Mouse (Mus musculus): ENCODE results near the gene Magi1. TPM values are rescaled to one million over a fixed set of nuclear protein-coding genes. Genes with fewer than 3 reads are reported as not detected.

Magi1 gene
- polyA plus RNA-seq, 1 experiment: 39.5 TPM

- Histone ChIP-seq H3K4me1 (ENCODE audit: control insufficient read depth, insufficient read depth, low read length) (0 out of 2 replicates have a peak, but pooled peaks cover 3% of the 10 kb centered on the region), H3K27me3 (ENCODE audit: control insufficient read depth, insufficient read depth, low read length) (no peaks in the 10 kb centered on the region), H3K27ac (ENCODE audit: insufficient read depth, low read length) (no peak overlapping the region), H3K4me3 (replicated peaks; ENCODE audit: insufficient read depth, low read depth, low read length) (no peak overlapping the region)
- 93% methylated on average over 4 of the region's 4 CpGs for WGBS
- DNase-seq: no peak
- TF ChIP-seq CTCF (IDR thresholded peaks at IDR 0.05; ENCODE audit: borderline replicate concordance, insufficient read depth, low read depth, low read length): no peak
- no peak for TF ChIP-seq POLR2A (IDR thresholded peaks at IDR 0.05; ENCODE audit: borderline replicate concordance, insufficient read depth, low read length)
Measured at GRCm38 (mm10) chr6:94075990-94076389, 207.7 kb downstream of the Magi1 start.

- 51% methylated on average over 8 of the region's 8 CpGs for WGBS
- Histone ChIP-seq H3K27me3 (ENCODE audit: control insufficient read depth, insufficient read depth, low read length) (no peaks in the 10 kb centered on the region), H3K27ac (ENCODE audit: insufficient read depth, low read length) (no peak overlapping the region), H3K4me3 (replicated peaks; ENCODE audit: insufficient read depth, low read depth, low read length) (no peak overlapping the region), H3K4me1 (ENCODE audit: control insufficient read depth, insufficient read depth, low read length) (0 out of 2 replicates have a peak, but pooled peaks cover 3% of the 10 kb centered on the region)
- no peak for TF ChIP-seq CTCF (IDR thresholded peaks at IDR 0.05; ENCODE audit: borderline replicate concordance, insufficient read depth, low read depth, low read length)
- no peak for TF ChIP-seq POLR2A (IDR thresholded peaks at IDR 0.05; ENCODE audit: borderline replicate concordance, insufficient read depth, low read length)
- no peak for DNase-seq
Measured at GRCm38 (mm10) chr6:94075228-94075627, 208.5 kb downstream of the Magi1 start.

GRCm38 (mm10) chr6:94071676-94072075 is 212.0 kb downstream of the Magi1 start:
- no peak overlapping the region for H3K4me3 ChIP-seq (replicated peaks; ENCODE audit: insufficient read depth, low read depth, low read length)
- TF ChIP-seq CTCF (IDR thresholded peaks at IDR 0.05; ENCODE audit: borderline replicate concordance, insufficient read depth, low read depth, low read length) (no peak), POLR2A (IDR thresholded peaks at IDR 0.05; ENCODE audit: borderline replicate concordance, insufficient read depth, low read length) (no peak)
- no peak overlapping the region for H3K27ac ChIP-seq (ENCODE audit: insufficient read depth, low read length)
- no peak for DNase-seq
- no peaks in the 10 kb centered on the region for H3K27me3 ChIP-seq (ENCODE audit: control insufficient read depth, insufficient read depth, low read length)
- 90% methylated on average over 5 of the region's 5 CpGs for WGBS
- H3K4me1 ChIP-seq (ENCODE audit: control insufficient read depth, insufficient read depth, low read length): 0 out of 2 replicates have a peak, but pooled peaks cover 3% of the 10 kb centered on the region

GRCm38 (mm10) chr6:94070702-94071101 is 213.0 kb downstream of the Magi1 start:
- no peak for TF ChIP-seq CTCF (IDR thresholded peaks at IDR 0.05; ENCODE audit: borderline replicate concordance, insufficient read depth, low read depth, low read length)
- Histone ChIP-seq H3K27me3 (ENCODE audit: control insufficient read depth, insufficient read depth, low read length) (no peaks in the 10 kb centered on the region), H3K4me3 (replicated peaks; ENCODE audit: insufficient read depth, low read depth, low read length) (no peak overlapping the region), H3K4me1 (ENCODE audit: control insufficient read depth, insufficient read depth, low read length) (0 out of 2 replicates have a peak, but pooled peaks cover 3% of the 10 kb centered on the region), H3K27ac (ENCODE audit: insufficient read depth, low read length) (no peak overlapping the region)
- DNase-seq: no peak
- WGBS: 62% methylated on average over 3 of the region's 3 CpGs

- TF ChIP-seq POLR2A (IDR thresholded peaks at IDR 0.05; ENCODE audit: borderline replicate concordance, insufficient read depth, low read length): no peak
- TF ChIP-seq CTCF (IDR thresholded peaks at IDR 0.05; ENCODE audit: borderline replicate concordance, insufficient read depth, low read depth, low read length): no peak
- Histone ChIP-seq H3K27me3 (ENCODE audit: control insufficient read depth, insufficient read depth, low read length) (no peaks in the 10 kb centered on the region), H3K27ac (ENCODE audit: insufficient read depth, low read length) (no peak overlapping the region), H3K4me3 (replicated peaks; ENCODE audit: insufficient read depth, low read depth, low read length) (no peak overlapping the region), H3K4me1 (ENCODE audit: control insufficient read depth, insufficient read depth, low read length) (no peaks in the 10 kb centered on the region)
- WGBS: 84% methylated on average over 3 of the region's 3 CpGs
- DNase-seq: no peak
Measured at GRCm38 (mm10) chr6:94069421-94069820, 214.3 kb downstream of the Magi1 start.

- no peak overlapping the region for H3K4me3 ChIP-seq (replicated peaks; ENCODE audit: insufficient read depth, low read depth, low read length)
- no peak for DNase-seq
- TF ChIP-seq CTCF (IDR thresholded peaks at IDR 0.05; ENCODE audit: borderline replicate concordance, insufficient read depth, low read depth, low read length) (no peak), POLR2A (IDR thresholded peaks at IDR 0.05; ENCODE audit: borderline replicate concordance, insufficient read depth, low read length) (no peak)
Measured at GRCm38 (mm10) chr6:94067741-94068450, 215.8 kb downstream of the Magi1 start.

GRCm38 (mm10) chr6:94064832-94065231 is 218.9 kb downstream of the Magi1 start:
- WGBS: 82% methylated on average over 4 of the region's 4 CpGs
- no peaks in the 10 kb centered on the region for H3K27me3 ChIP-seq (ENCODE audit: control insufficient read depth, insufficient read depth, low read length)

More at GRCm38 (mm10) chr6:94067741-94068450, 215.8 kb downstream of the Magi1 start:
- H3K27ac ChIP-seq (ENCODE audit: insufficient read depth, low read length): no peak overlapping the region
- 60% methylated on average over 8 of the region's 8 CpGs for WGBS
- no peaks in the 10 kb centered on the region for H3K4me1 ChIP-seq (ENCODE audit: control insufficient read depth, insufficient read depth, low read length)
- no peaks in the 10 kb centered on the region for H3K27me3 ChIP-seq (ENCODE audit: control insufficient read depth, insufficient read depth, low read length)

GRCm38 (mm10) chr6:94063542-94063941 is 220.2 kb downstream of the Magi1 start:
- 97% methylated on average over 4 of the region's 4 CpGs for WGBS
- no peak for DNase-seq
- no peaks in the 10 kb centered on the region for H3K27me3 ChIP-seq (ENCODE audit: control insufficient read depth, insufficient read depth, low read length)
- H3K4me3 ChIP-seq (replicated peaks; ENCODE audit: insufficient read depth, low read depth, low read length): no peak overlapping the region
- no peaks in the 10 kb centered on the region for H3K4me1 ChIP-seq (ENCODE audit: control insufficient read depth, insufficient read depth, low read length)
- H3K27ac ChIP-seq (ENCODE audit: insufficient read depth, low read length): no peak overlapping the region
- TF ChIP-seq CTCF (IDR thresholded peaks at IDR 0.05; ENCODE audit: borderline replicate concordance, insufficient read depth, low read depth, low read length) (no peak), POLR2A (IDR thresholded peaks at IDR 0.05; ENCODE audit: borderline replicate concordance, insufficient read depth, low read length) (no peak)

More at GRCm38 (mm10) chr6:94064832-94065231, 218.9 kb downstream of the Magi1 start:
- Histone ChIP-seq H3K4me3 (replicated peaks; ENCODE audit: insufficient read depth, low read depth, low read length) (no peak overlapping the region), H3K27ac (ENCODE audit: insufficient read depth, low read length) (no peak overlapping the region), H3K4me1 (ENCODE audit: control insufficient read depth, insufficient read depth, low read length) (no peaks in the 10 kb centered on the region)
- TF ChIP-seq CTCF (IDR thresholded peaks at IDR 0.05; ENCODE audit: borderline replicate concordance, insufficient read depth, low read depth, low read length) (no peak), POLR2A (IDR thresholded peaks at IDR 0.05; ENCODE audit: borderline replicate concordance, insufficient read depth, low read length) (no peak)
- DNase-seq: no peak

Data from cerebellum, adult 2 months (tissue).